Mouse (Mus musculus) cortical plate, adult 2 months (tissue): ENCODE data around the gene Mafk.

Experiments used
- CTCF ChIP-seq: fragments of 200-500 bp; IDR thresholded peaks from 2 replicates; pipeline ENCODE4 v1.5.1; 2011; ENCODE audit warnings: mild to moderate bottlenecking, control low read depth, low read length; ENCODE audit not compliant: insufficient read depth; ENCODE audit errors: extremely low read depth
- POLR2A ChIP-seq: fragments of 200-500 bp; IDR thresholded peaks from 2 replicates; pipeline ENCODE4 v1.6.1; 2011; ENCODE audit warnings: mild to moderate bottlenecking, low read length, control low read depth; ENCODE audit not compliant: insufficient read depth; ENCODE audit errors: extremely low read depth

DNA sequence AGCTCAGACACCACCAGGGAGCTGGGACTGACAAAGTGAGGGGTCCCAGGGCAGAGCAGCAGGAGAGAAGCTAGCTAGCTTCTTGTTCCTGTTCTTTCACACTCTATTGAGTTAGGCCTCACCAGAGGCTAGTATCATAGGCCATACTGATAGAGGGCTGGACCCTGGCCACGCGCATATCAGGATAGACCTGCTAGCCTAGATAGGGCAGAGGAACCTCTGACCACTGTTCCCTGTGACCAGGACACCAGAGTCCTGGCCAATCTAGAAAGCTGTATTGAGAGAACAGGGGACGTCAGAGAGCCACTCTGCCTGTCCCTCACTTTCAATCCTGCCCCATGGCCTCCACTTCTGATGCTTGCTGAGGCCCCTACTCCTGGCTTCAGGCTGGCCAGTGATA lies 26.7 kb downstream of the Mafk start:
- TF ChIP-seq POLR2A (no peak), CTCF (no peak)
